Mouse (Mus musculus): ENCODE measurements around the gene Prss56. TPM values are rescaled to one million over a fixed set of nuclear protein-coding genes. Genes with fewer than 3 reads are reported as not detected.

Prss56 gene
- polyA plus RNA-seq, 2 experiments = 0.18 to 0.22 TPM

GRCm38 (mm10) chr1:87174006-87174955, 8.8 kb upstream of the Prss56 start:
- no peak overlapping the region for H3K27ac ChIP-seq (replicated peaks; ENCODE audit: low read depth, low read length)
- H3K4me2 ChIP-seq (replicated peaks; ENCODE audit: low read depth, low read length, severe bottlenecking) = peak overlapping the region; percentile 26; the same call in 1 of the 2 replicates
- H3K9me3 ChIP-seq (ENCODE audit: control insufficient read depth, low read length) = no peaks in the 10 kb centered on the region
- ATAC-seq (ENCODE audit: low FRiP score, low read depth) (peak; percentile 35; the same call in 1 of the 2 replicates), DNase-seq (ENCODE audit: low spot score) (peak; percentile 66)
- TF ChIP-seq POLR2A (IDR thresholded peaks at IDR 0.05; ENCODE audit: borderline replicate concordance, extremely low read depth, insufficient read depth, insufficient read length) = no peak
- H3K9ac ChIP-seq (ENCODE audit: low read depth, low read length, severe bottlenecking) = peak overlapping the region; percentile 7; the same call in 1 of the 2 replicates
- peaks cover 13% of the 10 kb centered on the region; the same call in 1 of the 2 replicates for H3K4me1 ChIP-seq (ENCODE audit: control insufficient read depth, insufficient read depth, low read length)
- H3K4me3 ChIP-seq (replicated peaks; ENCODE audit: low read length) = no peak overlapping the region
- H3K27me3 ChIP-seq (ENCODE audit: control insufficient read depth, insufficient read depth, low read length) = peaks cover 23% of the 10 kb centered on the region
- H3K36me3 ChIP-seq (ENCODE audit: control insufficient read depth, insufficient read depth, low read length) = no peaks in the 10 kb centered on the region
- WGBS = 21% methylated on average over 28 of the region's 28 CpGs

- no peak for TF ChIP-seq POLR2A (IDR thresholded peaks at IDR 0.05; ENCODE audit: borderline replicate concordance, extremely low read depth, insufficient read depth, insufficient read length)
- no peak overlapping the region; the same call in 1 of the 2 replicates for H3K4me2 ChIP-seq (replicated peaks; ENCODE audit: low read depth, low read length, severe bottlenecking)
- peaks cover 9% of the 10 kb centered on the region; the same call in 1 of the 2 replicates for H3K4me1 ChIP-seq (ENCODE audit: control insufficient read depth, insufficient read depth, low read length)
- H3K27ac ChIP-seq (replicated peaks; ENCODE audit: low read depth, low read length) = no peak overlapping the region
- no peak overlapping the region for H3K4me3 ChIP-seq (replicated peaks; ENCODE audit: low read length)
- ATAC-seq (ENCODE audit: low FRiP score, low read depth) (peak; percentile 86), DNase-seq (ENCODE audit: low spot score) (peak; percentile 85)
- H3K9ac ChIP-seq (ENCODE audit: low read depth, low read length, severe bottlenecking) = no peak overlapping the region
- H3K27me3 ChIP-seq (ENCODE audit: control insufficient read depth, insufficient read depth, low read length) = peaks cover 16% of the 10 kb centered on the region
- H3K36me3 ChIP-seq (ENCODE audit: control insufficient read depth, insufficient read depth, low read length) = no peaks in the 10 kb centered on the region
- WGBS = 3% methylated on average over 11 of the region's 11 CpGs
- H3K9me3 ChIP-seq (ENCODE audit: control insufficient read depth, low read length) = no peaks in the 10 kb centered on the region
These were observed 7.2 kb upstream of the Prss56 start for GRCm38 (mm10) chr1:87175852-87176292.

- no peak for DNase-seq (ENCODE audit: low spot score)
- Histone ChIP-seq H3K27ac (replicated peaks; ENCODE audit: low read depth, low read length) (no peak overlapping the region), H3K27me3 (ENCODE audit: control insufficient read depth, insufficient read depth, low read length) (peaks cover 37% of the 10 kb centered on the region), H3K4me2 (replicated peaks; ENCODE audit: low read depth, low read length, severe bottlenecking) (no peak overlapping the region), H3K9me3 (ENCODE audit: control insufficient read depth, low read length) (no peaks in the 10 kb centered on the region), H3K9ac (ENCODE audit: low read depth, low read length, severe bottlenecking) (no peak overlapping the region), H3K36me3 (ENCODE audit: control insufficient read depth, insufficient read depth, low read length) (no peaks in the 10 kb centered on the region), H3K4me3 (replicated peaks; ENCODE audit: low read length) (no peak overlapping the region), H3K4me1 (ENCODE audit: control insufficient read depth, insufficient read depth, low read length) (peaks cover 8% of the 10 kb centered on the region; the same call in 1 of the 2 replicates)
- WGBS = 47% methylated on average over 5 of the region's 5 CpGs
- no peak for ATAC-seq (ENCODE audit: low FRiP score, low read depth)
- no peak for TF ChIP-seq POLR2A (IDR thresholded peaks at IDR 0.05; ENCODE audit: borderline replicate concordance, extremely low read depth, insufficient read depth, insufficient read length)
These were observed 2.2 kb upstream of the Prss56 start for GRCm38 (mm10) chr1:87180896-87181295.

GRCm38 (mm10) chr1:87183998-87184750, 1.1 kb downstream of the Prss56 start:
- WGBS = 32% methylated on average over 15 of the region's 15 CpGs
- H3K9me3 ChIP-seq (ENCODE audit: control insufficient read depth, low read length) = no peaks in the 10 kb centered on the region
- H3K27ac ChIP-seq (replicated peaks; ENCODE audit: low read depth, low read length) = no peak overlapping the region
- no peak for TF ChIP-seq POLR2A (IDR thresholded peaks at IDR 0.05; ENCODE audit: borderline replicate concordance, extremely low read depth, insufficient read depth, insufficient read length)
- peaks cover 45% of the 10 kb centered on the region for H3K27me3 ChIP-seq (ENCODE audit: control insufficient read depth, insufficient read depth, low read length)
- no peak overlapping the region for H3K4me2 ChIP-seq (replicated peaks; ENCODE audit: low read depth, low read length, severe bottlenecking)
- ATAC-seq (ENCODE audit: low FRiP score, low read depth) = no peak
- no peak overlapping the region for H3K4me3 ChIP-seq (replicated peaks; ENCODE audit: low read length)
- no peaks in the 10 kb centered on the region for H3K36me3 ChIP-seq (ENCODE audit: control insufficient read depth, insufficient read depth, low read length)
- no peak overlapping the region for H3K9ac ChIP-seq (ENCODE audit: low read depth, low read length, severe bottlenecking)
- H3K4me1 ChIP-seq (ENCODE audit: control insufficient read depth, insufficient read depth, low read length) = 0 out of 2 replicates have a peak, but pooled peaks cover 3% of the 10 kb centered on the region
- peak; percentile 14 for DNase-seq (ENCODE audit: low spot score)

GRCm38 (mm10) chr1:87184751-87185139, 1.6 kb downstream of the Prss56 start:
- TF ChIP-seq POLR2A (IDR thresholded peaks at IDR 0.05; ENCODE audit: borderline replicate concordance, extremely low read depth, insufficient read depth, insufficient read length) = no peak
- H3K27me3 ChIP-seq (ENCODE audit: control insufficient read depth, insufficient read depth, low read length) = peaks cover 45% of the 10 kb centered on the region
- H3K27ac ChIP-seq (replicated peaks; ENCODE audit: low read depth, low read length) = no peak overlapping the region
- H3K4me3 ChIP-seq (replicated peaks; ENCODE audit: low read length) = no peak overlapping the region
- no peaks in the 10 kb centered on the region for H3K9me3 ChIP-seq (ENCODE audit: control insufficient read depth, low read length)
- H3K4me1 ChIP-seq (ENCODE audit: control insufficient read depth, insufficient read depth, low read length) = 0 out of 2 replicates have a peak, but pooled peaks cover 3% of the 10 kb centered on the region
- ATAC-seq (ENCODE audit: low FRiP score, low read depth) (no peak), DNase-seq (ENCODE audit: low spot score) (peak; percentile 60)
- H3K36me3 ChIP-seq (ENCODE audit: control insufficient read depth, insufficient read depth, low read length) = no peaks in the 10 kb centered on the region
- H3K4me2 ChIP-seq (replicated peaks; ENCODE audit: low read depth, low read length, severe bottlenecking) = no peak overlapping the region
- no peak overlapping the region for H3K9ac ChIP-seq (ENCODE audit: low read depth, low read length, severe bottlenecking)
- WGBS = 6% methylated on average over 20 of the region's 20 CpGs

Measured in limb, embryonic 14.5 days (tissue).